11 mouse cellular contexts compared by ENCODE assay signal in genomic region chr6:87982506-87982905, GRCm38 (mm10). TPM values are rescaled to one million over a fixed set of nuclear protein-coding genes. Genes with fewer than 3 reads are reported as not detected.
DNase-seq lines count a peak whose midpoint lies in the region; ATAC-seq and TF ChIP-seq lines count a peak whose summit lies in the region.
"Had no signal": no experiment of that assay in that cellular context is flagged by ENCODE, and none has a peak within 500 bp of the region (broad histone marks: within the 10 kb centered on the region; RNA-seq: fewer than 3 reads in every experiment).

No protein-coding gene starts in this region.

- no peak for ATAC-seq in embryonic facial prominence, embryonic 13.5 days (ENCODE audit: insufficient number of reproducible peaks, insufficient read depth, low FRiP score, low TSS enrichment, low read depth)
- no peak for ATAC-seq in hindbrain, embryonic 15.5 days (ENCODE audit: low FRiP score, low read depth)

- peaks cover 38% of the 10 kb centered on the region for H3K36me3 ChIP-seq in embryonic facial prominence, embryonic 13.5 days
- H3K36me3 ChIP-seq in hindbrain, embryonic 15.5 days, result peaks cover 17% of the 10 kb centered on the region
- no peaks in the 10 kb centered on the region for H3K36me3 ChIP-seq in myocyte (ENCODE audit: control insufficient read depth, insufficient read depth)
- H3K36me3 ChIP-seq: liver, embryonic 15.5 days had no signal

- H3K9me3 ChIP-seq in embryonic facial prominence, embryonic 13.5 days, result no peaks in the 10 kb centered on the region
- H3K9me3 ChIP-seq in hindbrain, embryonic 15.5 days, result no peaks in the 10 kb centered on the region
- H3K9me3 ChIP-seq: liver, embryonic 15.5 days had no signal

- DNase-seq in layer of hippocampus, adult 2 months (ENCODE audit: low spot score in 2 of 2), result no peak
- no peak for DNase-seq in layer of hippocampus, postnatal 25 days (ENCODE audit: extremely low spot score in 1 of 2, low spot score in 1 of 2)
- DNase-seq in left cerebral cortex, adult 18-20 months (ENCODE audit: low spot score in 2 of 2), result no peak
- DNase-seq in thymus, postnatal 25 days, result no peak
- no peak for DNase-seq in layer of hippocampus, adult 18-20 months (ENCODE audit: low spot score in 2 of 2)
- DNase-seq: gastrocnemius, postnatal 25 days had no signal

- peak overlapping the region; percentile 80 for H3K4me3 ChIP-seq in layer of hippocampus, adult 2 months
- peak overlapping the region; percentile 94 for H3K4me3 ChIP-seq in embryonic facial prominence, embryonic 13.5 days
- H3K4me3 ChIP-seq in hindbrain, embryonic 15.5 days, result peak overlapping the region; percentile 93
- H3K4me3 ChIP-seq in myocyte, result peak overlapping the region; percentile 58

- H3K4me2 ChIP-seq in embryonic facial prominence, embryonic 13.5 days, result peak overlapping the region; percentile 81
- peak overlapping the region; percentile 71 for H3K4me2 ChIP-seq in hindbrain, embryonic 15.5 days
- peak overlapping the region; percentile 82 for H3K4me2 ChIP-seq in myocyte (ENCODE audit: low read depth)

- TF ChIP-seq CTCF in layer of hippocampus, adult 2 months (conservative IDR thresholded peaks at IDR 0.05), result no peak

- no peak overlapping the region for H3K27ac ChIP-seq in layer of hippocampus, adult 2 months
- peak overlapping the region; percentile 96; the same call in 1 of the 2 replicates for H3K27ac ChIP-seq in embryonic facial prominence, embryonic 13.5 days
- peak overlapping the region; percentile 94; the same call in 1 of the 2 replicates for H3K27ac ChIP-seq in hindbrain, embryonic 15.5 days (replicated peaks)
- H3K27ac ChIP-seq: liver, embryonic 15.5 days had no signal

- H3K9ac ChIP-seq in embryonic facial prominence, embryonic 13.5 days, result peak overlapping the region; percentile 97
- peak overlapping the region; percentile 73 for H3K9ac ChIP-seq in hindbrain, embryonic 15.5 days
- H3K9ac ChIP-seq: liver, embryonic 15.5 days had no signal

- no peak for TF ChIP-seq POLR2A in myocyte (IDR thresholded peaks at IDR 0.05; ENCODE audit: insufficient read length, low read depth)

- H3ac ChIP-seq in myocyte (ENCODE audit: control insufficient read depth, insufficient read length), result no peak overlapping the region

- H3K79me2 ChIP-seq in myocyte (ENCODE audit: control insufficient read depth, insufficient read depth), result no peaks in the 10 kb centered on the region

- H3K27me3 ChIP-seq in embryonic facial prominence, embryonic 13.5 days, result no peaks in the 10 kb centered on the region
- no peaks in the 10 kb centered on the region for H3K27me3 ChIP-seq in hindbrain, embryonic 15.5 days
- H3K27me3 ChIP-seq in myocyte (ENCODE audit: control insufficient read depth, insufficient read depth, insufficient read length), result no peaks in the 10 kb centered on the region
- H3K27me3 ChIP-seq: Patski had no signal

- 61% methylated on average over 9 of the region's 9 CpGs for WGBS in embryonic facial prominence, embryonic 13.5 days
- WGBS in hindbrain, embryonic 15.5 days, result 74% methylated on average over 9 of the region's 9 CpGs

- H3K4me1 ChIP-seq in embryonic facial prominence, embryonic 13.5 days, result peaks cover 22% of the 10 kb centered on the region
- H3K4me1 ChIP-seq in hindbrain, embryonic 15.5 days (replicated peaks), result peaks cover 23% of the 10 kb centered on the region

TF ChIP-seq in myocyte, 11 proteins besides CTCF, POLR2A, EP300 and RAD21:
- TF ChIP-seq TCF12 (IDR thresholded peaks at IDR 0.05; ENCODE audit: insufficient read depth, poor library complexity, severe bottlenecking) (no peak), USF1 (IDR thresholded peaks at IDR 0.05; ENCODE audit: low read depth) (no peak), TCF3 (IDR thresholded peaks at IDR 0.05; ENCODE audit: insufficient read length, low read depth) (no peak), CEBPB (IDR thresholded peaks at IDR 0.05; ENCODE audit: insufficient read depth, poor library complexity, severe bottlenecking) (no peak), MAX (IDR thresholded peaks at IDR 0.05; ENCODE audit: low read depth) (no peak), MYOG (IDR thresholded peaks at IDR 0.05; ENCODE audit: control insufficient read depth in 1 of 3, insufficient read depth in 1 of 3, insufficient read length in 2 of 3, low read depth in 2 of 3) (no peak), E2F4 (IDR thresholded peaks at IDR 0.05; ENCODE audit: insufficient read depth) (no peak), SRF (IDR thresholded peaks at IDR 0.05; ENCODE audit: control insufficient read depth, insufficient read length, low read depth) (no peak), POLR2AphosphoS2 (IDR thresholded peaks at IDR 0.05; ENCODE audit: insufficient read length, low read depth) (no peak), MYOD1 (IDR thresholded peaks at IDR 0.05; ENCODE audit: control insufficient read depth in 1 of 3, insufficient read length in 2 of 3, low read depth in 2 of 3) (no peak), REST (IDR thresholded peaks at IDR 0.05; ENCODE audit: insufficient read depth, insufficient read length) (no peak)
TF ChIP-seq in myocyte: peak in this region for 0.

RNA-seq across cellular contexts. Expression of gene H1fx, which starts 1.1 kb away (rescaled TPM):
- 10 to 100 TPM; 65.7 to 68.1 TPM for total RNA-seq in layer of hippocampus, adult 2 months (2021)
- total RNA-seq in layer of hippocampus, postnatal 25 days (2021), result 10 to 100 TPM; 74.7 to 76.2 TPM
- 27.3 and 33.0 TPM in 2 replicates for polyA plus RNA-seq in embryonic facial prominence, embryonic 13.5 days (2015; fragmentation: Nextera tagmentation; extraction: Ambion mirVana)
- 46.7 and 51.6 TPM in 2 replicates for polyA plus RNA-seq in hindbrain, embryonic 15.5 days (2015; fragmentation: Nextera tagmentation; extraction: Ambion mirVana)
- 84.3 TPM for polyA plus RNA-seq in myocyte (2012; fragmentation: generic; extraction: Trizol)
- 10 to 100 TPM; 55.5 to 61.6 TPM for total RNA-seq in left cerebral cortex, adult 18-20 months (2021)
- 10 to 100 TPM; 68.5 to 69.6 TPM for total RNA-seq in layer of hippocampus, adult 18-20 months (2021)
